Mouse (Mus musculus): Measurements from ENCODE around the gene Abcg8.

Gene Abcg8

GRCm38 (mm10) chr17:84675951-84676366 lies at the start of gene Abcg8:
Gene Abcg8 (plus strand): TSS chr17:84676302.
- no peak for DNase-seq (ENCODE audit: low spot score)

DNA sequence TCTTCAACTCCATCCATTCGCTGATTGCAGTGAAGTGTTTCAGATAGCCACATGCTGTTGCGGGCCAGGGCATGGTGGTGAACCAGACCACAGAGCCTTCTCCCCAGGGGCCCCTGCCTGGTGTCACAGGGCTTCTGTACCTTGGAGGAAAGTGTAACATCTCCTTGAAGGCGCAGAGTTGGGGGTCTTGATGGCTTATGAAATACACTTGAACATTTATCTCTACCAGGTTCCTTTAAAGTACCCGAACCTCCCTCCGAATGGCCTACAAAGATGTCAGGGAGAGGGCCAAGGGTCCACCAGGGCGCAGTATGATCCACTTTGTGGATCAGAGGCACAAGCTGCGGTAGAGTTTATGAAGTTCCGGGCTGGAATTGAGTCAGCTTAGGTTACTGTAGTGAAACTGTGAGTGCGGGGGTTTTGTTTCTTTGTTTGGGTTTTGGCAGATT lies 49.2 kb upstream of the Abcg8 start:
- DNase-seq (ENCODE audit: low spot score) = peak; percentile 79

DNA sequence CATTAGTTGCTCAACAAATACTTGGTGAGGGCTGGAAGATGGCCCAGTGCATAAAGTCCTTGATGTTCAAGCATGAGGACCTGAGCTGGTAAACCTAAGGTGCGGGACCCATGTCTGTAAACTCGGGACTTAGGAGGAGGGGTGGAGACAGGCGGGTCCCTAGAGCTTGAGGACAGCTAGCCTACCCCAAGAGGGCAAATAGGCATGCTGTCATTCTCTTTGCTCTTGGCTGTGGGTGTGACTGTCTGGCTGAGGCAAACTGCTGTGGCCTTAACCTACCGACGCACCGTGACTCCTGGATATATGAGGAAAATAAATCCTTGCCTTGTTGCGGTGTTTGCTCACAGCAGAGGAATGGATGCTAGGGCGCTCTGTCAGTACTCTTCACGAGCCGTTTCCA lies 48.4 kb upstream of the Abcg8 start:
- DNase-seq (ENCODE audit: low spot score) = no peak

DNA sequence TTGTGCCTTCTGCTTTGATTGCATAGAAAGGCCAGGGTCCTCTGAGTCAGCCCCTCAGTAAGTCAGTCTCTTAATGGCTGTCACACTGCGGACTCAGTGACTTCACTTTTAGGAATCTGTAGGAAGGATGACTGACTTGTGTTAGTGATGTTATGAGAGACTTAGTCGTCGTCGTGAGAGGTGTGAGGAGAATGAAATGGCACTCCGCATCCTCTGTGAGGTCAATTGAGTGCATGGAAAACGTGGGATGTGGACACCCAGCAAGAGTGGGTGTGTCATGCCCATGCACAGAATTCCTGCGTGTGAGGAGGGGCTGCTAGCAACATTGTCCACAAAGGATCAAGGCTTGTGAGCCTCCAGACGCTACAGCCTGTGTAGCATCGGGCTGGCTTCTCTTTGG lies 47.5 kb upstream of the Abcg8 start:
- DNase-seq (ENCODE audit: low spot score) = no peak

GRCm38 (mm10) chr17:84631836-84632235 lies 44.3 kb upstream of the Abcg8 start:
- no peak for DNase-seq (ENCODE audit: low spot score)

GRCm38 (mm10) chr17:84633443-84633842 lies 42.7 kb upstream of the Abcg8 start:
- DNase-seq (ENCODE audit: low spot score) = no peak

GRCm38 (mm10) chr17:84636328-84636727 lies 39.8 kb upstream of the Abcg8 start:
- DNase-seq (ENCODE audit: low spot score) = no peak

- no peak for DNase-seq (ENCODE audit: low spot score)
Measured at GRCm38 (mm10) chr17:84637971-84638370, 38.1 kb upstream of the Abcg8 start.

GRCm38 (mm10) chr17:84639796-84640378 lies 36.2 kb upstream of the Abcg8 start:
- no peak for DNase-seq (ENCODE audit: low spot score)

DNA sequence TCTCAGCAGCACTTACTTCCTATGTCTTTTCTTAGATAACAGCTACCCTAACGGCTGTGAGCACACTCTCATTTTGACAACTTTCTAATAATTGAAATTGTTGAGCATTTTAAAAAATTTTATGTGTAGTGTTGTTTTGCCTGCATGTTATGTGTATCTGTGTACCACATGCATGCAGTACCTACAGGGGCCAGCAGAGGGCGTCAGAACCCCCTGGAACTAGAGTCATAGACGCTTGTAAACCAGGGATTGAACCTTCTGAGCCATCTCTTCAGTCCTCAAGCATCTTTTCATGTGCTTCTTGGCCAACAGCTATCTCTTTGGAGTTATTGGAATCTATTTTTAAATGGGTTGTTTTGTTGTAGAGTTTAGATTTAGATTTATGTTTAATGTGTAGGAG lies 34.2 kb upstream of the Abcg8 start:
- no peak for DNase-seq (ENCODE audit: low spot score)

DNA sequence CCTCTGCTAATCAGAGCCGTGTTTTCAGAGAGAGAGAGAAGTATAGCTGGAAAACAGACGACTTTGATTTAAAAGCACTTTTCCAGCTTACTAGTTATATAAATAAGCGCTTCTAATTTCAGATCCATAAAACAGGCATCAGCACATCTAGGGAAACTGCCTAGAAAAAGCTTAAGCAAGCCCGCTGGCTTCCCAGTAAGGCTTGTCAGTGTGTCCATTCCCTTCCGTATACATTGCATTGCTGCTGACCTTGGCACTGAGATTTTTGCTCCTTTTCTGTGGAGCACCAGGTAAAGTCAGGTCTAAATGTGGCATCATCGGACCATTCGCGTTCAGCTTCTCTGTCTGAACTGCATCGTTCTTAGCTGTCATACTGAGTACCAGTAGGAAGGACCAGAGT lies 33.8 kb upstream of the Abcg8 start:
- DNase-seq (ENCODE audit: low spot score) = no peak

GRCm38 (mm10) chr17:84644292-84645050 lies 31.6 kb upstream of the Abcg8 start:
- no peak for DNase-seq (ENCODE audit: low spot score)

DNA sequence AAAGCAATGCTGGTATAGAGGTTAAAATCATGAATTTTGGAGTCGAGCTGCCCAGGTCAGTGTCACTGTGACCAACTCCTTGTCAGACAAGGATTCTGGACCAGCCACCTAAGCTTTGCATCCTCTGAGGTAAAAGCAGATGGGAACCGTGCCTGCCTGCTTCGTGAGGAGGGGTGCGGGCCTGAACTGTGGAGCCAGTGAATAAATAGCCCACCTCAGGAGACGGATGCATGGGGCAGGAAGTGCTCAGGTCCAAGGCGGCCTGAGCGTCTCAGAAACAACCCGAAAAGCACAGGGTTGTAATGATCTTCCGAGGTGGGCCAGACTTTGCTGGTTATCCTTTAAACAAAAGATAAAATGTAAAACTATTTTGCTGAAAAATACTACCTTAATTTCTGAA lies 31.0 kb upstream of the Abcg8 start:
- DNase-seq (ENCODE audit: low spot score) = no peak

DNA sequence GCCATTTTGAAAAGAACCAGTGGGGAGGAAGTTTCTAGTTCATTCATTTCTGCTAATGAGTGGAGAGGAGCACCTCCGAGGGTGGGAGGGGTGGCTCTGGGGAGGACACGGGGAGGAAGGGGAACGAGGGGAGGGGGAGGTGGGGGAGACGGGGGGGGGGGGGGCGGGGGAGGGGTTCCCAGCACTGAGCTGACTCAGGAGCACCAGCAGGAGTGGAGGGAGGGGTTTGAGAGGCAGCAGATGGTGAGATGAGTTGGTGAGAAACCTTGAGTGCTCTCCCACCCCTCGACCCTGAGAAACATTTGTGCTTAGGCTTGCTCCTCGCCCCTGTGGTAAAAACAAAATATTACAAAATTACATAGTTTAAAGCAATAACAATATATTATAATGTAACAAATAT lies 30.2 kb upstream of the Abcg8 start:
- DNase-seq (ENCODE audit: low spot score) = no peak

- DNase-seq (ENCODE audit: low spot score) = no peak
Measured at GRCm38 (mm10) chr17:84646477-84646876, 29.6 kb upstream of the Abcg8 start.

DNA sequence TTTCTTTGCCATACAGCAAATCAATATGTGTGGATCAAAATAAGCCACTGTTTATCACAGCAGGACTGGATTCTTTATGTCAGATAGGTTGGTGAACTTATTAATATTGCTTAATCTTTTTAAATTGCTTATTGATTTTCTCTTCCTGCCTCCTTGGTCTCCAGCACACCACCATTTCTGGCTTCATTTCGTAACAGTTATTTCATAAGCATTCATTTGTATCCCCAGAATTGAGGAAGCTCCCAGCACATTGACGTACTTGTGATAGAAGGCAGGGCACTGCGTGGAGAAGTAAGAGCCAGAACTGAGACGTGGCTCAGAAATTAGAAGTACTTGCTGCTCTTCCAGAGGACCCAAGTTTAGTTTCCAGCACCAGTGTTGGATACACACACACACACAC lies 28.5 kb upstream of the Abcg8 start:
- no peak for DNase-seq (ENCODE audit: low spot score)

DNA sequence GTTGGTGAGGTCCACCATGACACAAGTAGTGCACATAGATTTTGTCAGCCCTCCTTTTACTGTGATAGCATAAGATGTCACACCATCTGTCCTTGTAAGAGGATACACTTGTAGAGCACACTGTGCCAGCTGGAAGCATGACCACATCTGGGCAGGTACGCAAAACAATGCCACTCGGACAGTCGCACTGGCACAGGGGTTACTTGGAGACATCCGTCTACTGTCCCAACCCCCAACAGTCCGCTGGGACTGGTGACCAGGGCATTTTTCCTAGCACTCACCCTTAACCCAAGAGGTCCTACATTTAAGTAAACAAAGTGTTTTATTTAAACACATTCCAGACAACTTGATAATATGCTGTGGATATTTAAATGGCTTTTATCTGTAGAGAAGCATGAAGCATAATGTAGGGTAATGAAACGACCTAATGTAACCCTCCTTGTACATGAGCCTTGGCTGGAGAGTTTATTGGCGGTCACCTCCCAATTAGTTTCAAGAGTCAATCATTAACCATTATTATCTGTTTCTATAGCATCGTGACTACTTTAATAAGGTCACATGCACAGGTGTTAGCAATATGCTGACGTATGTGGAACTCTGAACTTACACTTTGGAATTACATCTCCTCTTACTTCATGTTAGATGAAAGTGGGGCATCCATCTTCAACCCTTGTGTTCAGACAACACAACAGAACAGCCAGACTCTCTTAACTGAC lies 25.6 kb upstream of the Abcg8 start:
- no peak for DNase-seq (ENCODE audit: low spot score)

GRCm38 (mm10) chr17:84653544-84653943 lies 22.6 kb upstream of the Abcg8 start:
- no peak for DNase-seq (ENCODE audit: low spot score)

GRCm38 (mm10) chr17:84656205-84656604 lies 19.9 kb upstream of the Abcg8 start:
- no peak for DNase-seq (ENCODE audit: low spot score)

DNA sequence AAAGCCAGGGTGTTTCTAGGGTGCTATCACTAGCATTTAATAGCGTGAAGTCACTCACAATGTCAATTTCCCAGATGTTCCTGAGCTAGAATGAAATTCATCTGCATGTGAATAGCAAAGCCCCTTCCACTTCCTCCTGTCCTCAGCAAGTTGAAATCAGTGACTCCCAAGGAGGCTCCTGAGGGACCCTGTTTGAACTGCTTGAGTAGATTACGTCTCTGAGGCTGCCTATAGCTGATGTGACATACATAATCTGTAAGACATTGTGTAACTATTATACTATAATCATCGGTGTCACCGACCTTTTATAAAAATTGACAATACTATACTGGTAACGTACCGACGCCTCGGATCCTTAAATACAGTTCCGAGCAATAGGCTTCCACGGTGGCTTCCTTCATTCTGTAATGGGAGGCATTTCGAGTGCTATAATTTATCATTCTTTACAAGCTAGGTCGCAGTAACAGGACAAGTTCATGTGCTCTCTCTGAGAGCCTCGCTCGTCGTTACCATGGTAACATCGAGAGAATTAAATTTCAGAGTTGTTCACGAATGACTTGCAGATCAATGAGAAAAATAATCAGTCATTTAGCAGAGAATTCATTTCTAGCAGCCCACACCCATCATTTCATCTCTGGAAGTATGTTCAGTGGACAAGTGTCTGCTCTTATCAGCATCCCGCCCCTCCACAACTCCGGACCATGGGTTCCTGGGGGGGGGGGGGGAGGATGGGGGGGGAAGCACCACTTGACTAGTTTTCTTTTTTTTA lies 19.3 kb upstream of the Abcg8 start:
- DNase-seq (ENCODE audit: low spot score) = no peak

DNA sequence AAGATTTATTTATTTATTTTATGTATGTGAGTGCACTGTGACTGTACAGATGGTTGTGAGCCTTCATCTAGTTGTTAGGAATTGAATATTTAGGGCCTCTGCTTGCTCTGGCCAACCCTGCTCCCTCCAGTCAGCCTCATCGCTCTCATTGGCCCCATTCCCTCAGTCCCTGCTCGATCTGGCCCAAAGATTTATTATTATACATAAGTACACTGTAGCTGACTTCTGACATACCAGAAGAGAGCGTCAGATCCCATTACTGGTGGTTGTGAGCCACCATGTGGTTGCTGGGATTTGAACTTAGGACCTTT lies 18.7 kb upstream of the Abcg8 start:
- no peak for DNase-seq (ENCODE audit: low spot score)

- DNase-seq (ENCODE audit: low spot score) = no peak
Measured at GRCm38 (mm10) chr17:84657782-84658181, 18.3 kb upstream of the Abcg8 start.

DNA sequence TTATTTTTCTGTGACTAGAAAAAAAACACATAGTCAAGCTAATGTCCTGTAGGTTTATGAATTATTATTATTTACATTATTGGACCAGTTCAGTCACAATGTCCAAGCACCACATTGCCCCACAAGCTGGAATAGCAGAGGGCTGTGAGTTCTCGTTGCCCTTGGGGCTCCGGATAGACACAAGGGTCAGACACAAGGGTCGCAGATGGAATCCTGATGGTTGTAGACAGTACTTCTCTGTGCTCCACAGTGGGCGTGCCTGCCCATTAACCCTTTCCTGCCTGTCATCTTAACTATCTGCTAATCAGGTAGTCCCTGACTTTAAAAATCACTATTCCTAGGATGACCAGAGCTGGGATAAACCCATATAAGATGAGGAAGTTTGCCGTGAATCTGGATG lies 17.9 kb upstream of the Abcg8 start:
- no peak for DNase-seq (ENCODE audit: low spot score)

All from MN1 (cell line).